Mouse (Mus musculus) T-cell, adult 66 days (primary cell): ENCODE data around the gene Lsm10. TPM values are rescaled to one million over a fixed set of nuclear protein-coding genes. Genes with fewer than 3 reads are reported as not detected.

Experiments
- total RNA-seq, 2 experiments: library from RNA; stranded (reverse); gene quantifications; 3 replicates in 1 of 2; 4 replicates in 1 of 2; pipeline ENCODE4 v1.2.4; 2023

Gene Lsm10
- 10 to 100 TPM; 11.6 to 17.4 TPM for total RNA-seq

GRCm38 (mm10) chr4:126096464-126097111 is at the start of gene Lsm10:
TSS of gene Lsm10 (plus strand) at chr4:126096623.

DNA sequence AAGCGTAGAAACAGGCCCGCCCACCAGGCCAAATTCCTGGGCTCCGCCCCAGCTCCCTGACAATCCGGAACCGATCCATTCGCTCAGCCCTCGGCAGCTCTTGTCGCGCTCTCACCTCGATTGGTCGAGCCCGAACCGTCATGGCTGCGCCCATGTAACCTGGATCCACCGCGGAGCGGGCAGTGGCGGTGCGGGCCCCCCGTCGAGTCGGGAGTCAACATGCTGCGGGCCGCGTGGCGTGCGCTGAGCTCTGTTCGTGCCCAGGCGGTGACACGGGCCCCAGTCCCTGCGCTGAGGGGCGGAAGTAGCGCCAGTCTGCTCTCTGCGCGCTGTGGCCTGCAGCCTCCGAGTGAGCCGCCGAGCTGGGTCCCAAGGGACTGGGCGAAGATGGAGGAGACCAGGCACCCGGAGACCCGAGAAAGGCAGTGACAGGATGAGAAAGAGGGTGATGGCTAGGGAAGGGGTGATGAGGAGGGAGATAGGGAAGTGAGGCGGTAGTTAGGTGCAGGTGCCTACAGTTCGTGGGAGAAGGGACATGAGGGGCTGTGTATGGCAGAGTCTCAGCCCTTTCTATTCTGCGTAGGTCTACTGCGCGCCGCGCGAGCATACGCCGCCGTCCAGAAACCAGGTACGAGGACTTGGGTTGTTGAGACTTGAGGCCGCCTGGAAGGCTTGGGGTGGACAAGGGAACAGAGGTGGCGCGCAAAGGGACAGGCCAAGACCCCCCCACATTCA is 49.4 kb upstream of the Lsm10 start, which contains the start of gene Mrps15:
Gene Mrps15, plus strand, starts transcription at position 75 of the 735 bp plus-strand sequence.

DNA sequence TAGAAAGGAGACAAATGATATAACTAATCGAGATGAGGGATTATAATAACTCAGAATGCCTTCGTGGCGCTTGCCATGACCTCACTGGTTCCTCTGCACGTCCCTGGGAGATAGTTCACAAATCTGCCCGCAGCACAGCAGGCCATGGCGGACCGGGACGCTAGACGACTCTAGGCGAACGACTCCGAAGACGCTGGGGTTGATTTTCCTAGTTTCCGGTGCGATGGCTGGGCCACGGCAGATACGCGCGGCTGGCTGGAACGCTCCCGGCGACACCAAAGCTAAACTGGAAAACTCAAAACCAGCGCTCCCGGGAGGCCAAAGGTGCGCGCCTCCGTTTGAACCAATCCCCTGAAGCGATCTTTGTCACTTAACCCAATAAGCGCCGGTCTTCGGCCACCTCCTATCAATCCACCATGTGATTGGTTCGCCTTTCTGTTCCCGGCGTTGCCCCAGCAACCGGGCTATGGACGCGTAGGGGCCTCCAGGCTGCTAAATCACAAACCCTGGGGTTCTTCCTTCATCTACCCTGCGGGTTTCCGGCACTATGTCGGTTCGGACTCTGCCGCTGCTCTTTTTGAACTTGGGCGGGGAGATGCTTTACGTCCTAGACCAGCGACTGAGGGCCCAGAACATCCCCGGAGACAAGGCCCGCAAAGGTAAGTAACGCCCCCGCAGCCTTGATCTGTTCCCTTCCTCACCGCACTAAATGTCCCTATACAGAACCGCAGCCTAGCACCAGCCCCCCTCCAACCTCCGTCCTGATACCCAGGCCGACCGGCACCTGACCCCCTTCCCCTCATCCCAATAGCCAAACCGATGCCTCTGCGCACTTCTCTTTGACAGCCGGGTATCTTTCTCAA is 38.1 kb upstream of the Lsm10 start, which contains the start of gene Oscp1:
Gene Oscp1, plus strand, starts transcription at position 432 of the 863 bp plus-strand sequence.

DNA sequence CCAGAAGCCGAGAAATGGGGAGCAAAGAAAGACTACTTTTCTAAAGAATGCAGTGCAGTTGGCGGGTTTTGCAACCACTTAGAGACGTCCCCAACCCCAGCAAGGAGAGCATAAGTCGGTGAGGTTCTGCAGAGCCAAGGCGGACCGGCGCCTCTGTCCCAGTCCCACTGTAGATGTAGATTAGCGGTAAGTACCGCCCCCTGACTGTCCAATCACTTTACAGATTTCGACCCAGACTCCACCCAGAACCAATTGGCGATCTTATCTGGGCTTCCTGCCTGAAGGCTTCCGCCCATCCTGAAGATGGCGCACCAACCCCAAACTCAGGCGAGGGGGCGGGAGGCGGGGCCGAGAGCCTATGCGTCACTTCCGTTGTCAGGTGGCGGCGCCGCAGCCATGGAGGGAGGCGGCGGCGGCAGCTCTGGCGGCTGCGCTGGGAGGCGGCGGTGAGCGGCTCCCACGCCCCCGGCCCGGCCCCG is 7.2 kb downstream of the Lsm10 start, which contains the start of gene Stk40:
Gene Stk40, plus strand, starts transcription at position 368 of the 479 bp plus-strand sequence.

GRCm38 (mm10) chr4:126147533-126148160 is 51.2 kb downstream of the Lsm10 start, which contains the start of gene Eva1b:
TSS of gene Eva1b (plus strand) at chr4:126147744.

Other genes with a start within 250 kb of the Lsm10 start
- 1 to 10 TPM in 1 of 2 experiments, under 1 TPM in 1; 0.41 to 1.2 TPM for gene Csf3r, start 72.1 kb upstream of the Lsm10 start, total RNA-seq
- 10 to 100 TPM; 48.9 to 52.7 TPM for gene Mrps15, start 49.7 kb upstream of the Lsm10 start, total RNA-seq
- under 1 TPM; 0.47 to 0.61 TPM for gene Oscp1, start 38.1 kb upstream of the Lsm10 start, total RNA-seq
- gene Stk40, start 7.3 kb downstream of the Lsm10 start, total RNA-seq = 10 to 100 TPM; 36.6 to 37.5 TPM
- gene Eva1b, start 51.1 kb downstream of the Lsm10 start, total RNA-seq = 10 to 100 TPM; 18.6 to 19.0 TPM
- gene Sh3d21, start 66.9 kb downstream of the Lsm10 start, total RNA-seq = 1 to 10 TPM; 1.3 to 1.7 TPM
- gene Thrap3, start 106.1 kb downstream of the Lsm10 start, total RNA-seq = 100 to 1,000 TPM; 542 to 594 TPM
- gene Map7d1, start 159.7 kb downstream of the Lsm10 start, total RNA-seq = 10 to 100 TPM; 64.9 to 68.9 TPM
- 10 to 100 TPM; 34.9 to 41.5 TPM for gene Trappc3, start 165.7 kb downstream of the Lsm10 start, total RNA-seq
- under 1 TPM in 1 of 2 experiments, not detected in 1; 0.12 TPM for gene Col8a2, start 190.2 kb downstream of the Lsm10 start, total RNA-seq
- 10 to 100 TPM; 40.9 to 41.6 TPM for gene Adprhl2, start 225.1 kb downstream of the Lsm10 start, total RNA-seq
- under 1 TPM in 1 of 2 experiments, not detected in 1; 0.64 TPM for gene Tekt2, start 229.1 kb downstream of the Lsm10 start, total RNA-seq